Mouse (Mus musculus) thymus, postnatal 25 days (tissue): ENCODE data around the gene Cdk4.

Experiments used
- DNase-seq: peaks from one replicate; pipeline ENCODE4 v3.0.0; 2022

Gene Cdk4

DNA sequence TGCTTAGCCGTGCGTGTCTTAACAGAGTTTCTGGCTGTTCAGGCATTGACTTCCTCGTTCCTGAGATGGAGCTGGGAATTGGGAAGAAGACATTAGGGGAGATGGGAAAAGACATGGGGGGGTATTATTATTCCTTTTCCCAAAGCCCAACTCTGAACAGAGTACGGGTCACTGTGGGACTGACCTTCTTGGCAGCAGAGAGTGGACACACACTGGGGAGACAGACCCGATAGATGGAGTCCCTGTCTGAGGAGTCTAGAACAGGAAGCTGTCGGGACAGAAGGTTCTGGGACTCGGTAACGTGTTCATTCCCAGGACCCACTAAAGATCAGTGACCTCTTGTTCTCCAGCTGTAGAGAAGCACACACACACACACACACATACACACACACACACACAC is 12.3 kb downstream of the Cdk4 start:
- no peak for DNase-seq

- DNase-seq: peak; percentile 72
Measured at GRCm38 (mm10) chr10:127076082-127076481, 12.7 kb downstream of the Cdk4 start.

- DNase-seq: no peak
Measured at GRCm38 (mm10) chr10:127077515-127077914, 14.2 kb downstream of the Cdk4 start.

GRCm38 (mm10) chr10:127078001-127078676 is 14.8 kb downstream of the Cdk4 start:
- no peak for DNase-seq

DNA sequence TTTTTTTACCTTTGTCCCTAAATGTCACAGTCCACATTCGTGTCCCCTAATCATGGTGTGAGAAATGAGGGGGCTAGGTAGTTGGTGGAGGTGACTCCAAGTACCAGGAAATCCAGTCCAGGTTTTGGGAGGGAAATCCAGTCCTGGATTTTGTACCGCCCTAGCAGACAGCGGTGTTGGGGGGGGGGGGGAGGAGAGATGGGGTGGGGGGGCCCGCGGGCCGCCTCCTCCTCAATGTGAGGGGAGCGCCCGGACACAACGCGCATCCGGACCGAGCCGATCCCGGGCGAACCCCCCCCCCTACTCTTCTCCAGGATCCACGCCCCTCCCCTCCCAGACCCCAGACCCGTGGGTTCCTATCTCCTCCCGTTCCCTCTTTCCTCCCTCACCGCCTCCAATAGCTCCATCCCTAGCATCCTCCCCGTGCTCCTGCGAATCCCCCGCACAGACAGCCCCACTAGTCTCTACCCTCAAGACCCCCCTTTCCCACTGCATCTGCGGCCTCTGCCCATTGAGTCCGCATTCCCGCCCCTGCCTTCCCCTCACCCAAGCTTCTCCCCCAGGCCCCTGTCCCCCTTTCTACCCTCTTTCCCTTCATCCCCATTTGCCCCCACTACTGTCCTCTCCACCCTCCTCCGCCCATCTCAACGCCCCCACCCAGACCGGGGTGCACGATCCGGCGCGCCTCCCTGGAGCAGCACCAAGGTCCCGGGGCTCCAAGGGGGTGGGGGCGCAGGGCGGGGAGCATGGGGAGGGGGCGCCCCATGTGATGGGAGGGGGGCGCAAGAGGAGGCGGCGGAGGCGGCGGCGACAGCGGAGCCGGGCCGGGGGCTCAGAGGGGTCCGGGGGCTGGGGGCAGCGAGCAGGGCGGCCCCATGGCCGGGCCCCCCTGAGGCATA is 15.6 kb downstream of the Cdk4 start:
- no peak for DNase-seq

DNA sequence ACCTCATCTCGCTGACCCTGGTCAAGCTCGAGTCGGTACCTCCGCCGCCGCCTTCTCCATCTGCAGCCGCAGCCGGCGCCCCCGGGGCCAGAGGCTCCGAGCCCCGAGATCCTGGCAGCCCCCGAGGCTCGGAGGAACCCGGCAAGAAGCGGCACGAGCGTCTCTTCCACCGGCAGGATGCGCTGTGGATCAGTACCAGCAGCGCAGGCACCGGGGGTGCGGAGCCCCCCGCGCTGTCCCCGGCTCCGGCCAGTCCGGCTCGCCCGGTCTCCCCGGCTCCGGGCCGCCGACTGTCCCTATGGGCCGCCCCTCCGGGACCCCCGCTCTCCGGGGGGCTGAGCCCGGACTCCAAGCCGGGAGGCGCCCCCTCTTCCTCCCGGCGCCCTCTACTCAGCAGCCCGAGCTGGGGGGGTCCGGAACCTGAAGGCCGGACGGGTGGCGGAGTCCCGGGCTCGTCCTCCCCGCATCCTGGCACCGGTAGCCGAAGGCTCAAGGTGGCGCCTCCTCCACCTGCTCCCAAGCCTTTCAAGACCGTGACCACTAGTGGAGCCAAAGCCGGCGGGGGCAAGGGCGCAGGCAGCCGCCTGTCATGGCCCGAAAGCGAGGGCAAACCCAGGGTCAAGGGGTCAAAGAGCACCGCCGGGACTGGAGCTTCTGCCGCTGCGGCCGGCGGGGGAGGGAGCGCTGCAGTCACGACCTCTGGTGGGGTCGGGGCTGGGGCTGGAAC is 16.5 kb downstream of the Cdk4 start:
- DNase-seq: no peak

GRCm38 (mm10) chr10:127080901-127081780 is 17.8 kb downstream of the Cdk4 start:
- DNase-seq: no peak

GRCm38 (mm10) chr10:127081996-127082620 is 18.8 kb downstream of the Cdk4 start:
- no peak for DNase-seq

GRCm38 (mm10) chr10:127083292-127083914 is 20.1 kb downstream of the Cdk4 start:
- DNase-seq: no peak

DNA sequence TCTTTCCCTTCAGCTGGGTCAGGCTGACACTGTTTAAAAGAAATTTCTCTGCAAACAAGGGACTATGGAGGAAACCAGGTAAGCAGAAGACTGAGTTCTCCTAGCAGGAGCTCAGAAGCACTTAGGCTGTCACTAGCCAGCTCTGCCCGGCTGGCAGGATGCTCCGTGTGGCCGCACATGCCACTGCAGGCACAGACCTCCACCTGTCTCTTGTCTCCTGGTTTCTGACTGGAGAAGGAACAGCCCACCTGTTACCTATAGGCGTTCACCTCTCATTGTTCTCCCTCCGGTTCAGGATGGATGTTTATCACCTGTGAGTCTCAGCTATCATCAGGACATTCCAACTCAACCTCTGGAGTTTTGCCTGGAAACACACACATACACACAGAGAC is 20.6 kb downstream of the Cdk4 start:
- DNase-seq: no peak

GRCm38 (mm10) chr10:127085052-127085451 is 21.7 kb downstream of the Cdk4 start:
- no peak for DNase-seq

DNA sequence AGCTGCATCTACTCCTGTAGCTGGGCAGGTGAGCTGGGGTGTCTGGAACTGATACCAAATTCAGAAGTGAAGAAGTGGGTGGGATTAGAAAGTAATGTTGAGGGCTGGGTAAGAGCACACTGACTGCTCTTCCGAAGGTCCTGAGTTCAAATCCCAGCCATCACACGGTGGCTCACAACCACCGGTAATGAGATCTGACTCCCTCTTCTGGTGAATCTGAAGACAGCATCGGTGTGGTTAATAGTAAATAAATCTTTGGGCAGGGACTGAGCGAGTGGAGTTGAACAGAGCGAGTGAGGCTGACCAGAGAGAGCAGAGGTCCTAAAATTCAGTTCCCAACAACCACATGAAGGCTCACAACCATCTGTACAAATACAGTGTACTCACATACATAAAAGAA is 22.3 kb downstream of the Cdk4 start:
- DNase-seq: no peak

DNA sequence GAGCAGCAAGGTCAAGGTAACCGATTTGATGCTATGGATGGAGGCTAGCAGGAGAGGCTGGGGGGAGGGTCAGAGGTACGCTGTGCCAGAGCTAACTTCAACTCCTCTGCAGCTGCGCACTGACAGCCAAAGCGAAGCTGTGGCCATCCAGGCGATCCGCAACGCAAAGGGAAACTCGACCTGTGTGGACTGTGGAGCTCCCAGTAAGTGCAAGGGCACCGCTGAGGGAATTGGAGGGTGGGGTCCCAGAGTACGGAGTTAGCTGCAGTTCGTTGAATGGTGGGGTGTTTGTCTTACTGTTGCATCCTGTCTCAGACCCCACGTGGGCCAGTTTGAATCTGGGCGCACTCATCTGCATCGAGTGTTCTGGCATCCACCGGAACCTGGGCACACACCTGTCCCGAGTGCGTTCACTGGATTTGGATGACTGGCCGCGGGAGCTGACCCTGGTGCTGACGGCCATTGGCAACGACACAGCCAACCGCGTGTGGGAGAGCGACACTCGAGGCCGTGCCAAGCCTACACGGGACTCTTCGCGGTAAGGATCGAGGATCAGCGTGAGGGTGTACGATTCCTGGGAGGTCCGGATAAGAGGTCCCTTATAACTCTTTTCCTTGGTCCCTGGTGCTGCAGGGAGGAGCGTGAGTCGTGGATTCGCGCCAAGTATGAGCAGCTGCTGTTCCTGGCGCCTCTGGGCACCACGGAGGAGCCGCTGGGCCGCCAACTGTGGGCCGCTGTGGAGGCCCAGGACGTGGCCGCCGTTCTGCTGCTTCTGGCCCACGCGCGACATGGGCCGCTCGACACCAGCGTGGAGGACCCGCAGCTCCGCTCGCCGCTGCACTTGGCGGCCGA is 27.5 kb downstream of the Cdk4 start:
- no peak for DNase-seq

- no peak for DNase-seq
Measured at GRCm38 (mm10) chr10:127091507-127092396, 28.4 kb downstream of the Cdk4 start.

- DNase-seq: no peak
Measured at GRCm38 (mm10) chr10:127092742-127093141, 29.4 kb downstream of the Cdk4 start.

- no peak for DNase-seq
Measured at GRCm38 (mm10) chr10:127094382-127094802, 31.1 kb downstream of the Cdk4 start.

DNA sequence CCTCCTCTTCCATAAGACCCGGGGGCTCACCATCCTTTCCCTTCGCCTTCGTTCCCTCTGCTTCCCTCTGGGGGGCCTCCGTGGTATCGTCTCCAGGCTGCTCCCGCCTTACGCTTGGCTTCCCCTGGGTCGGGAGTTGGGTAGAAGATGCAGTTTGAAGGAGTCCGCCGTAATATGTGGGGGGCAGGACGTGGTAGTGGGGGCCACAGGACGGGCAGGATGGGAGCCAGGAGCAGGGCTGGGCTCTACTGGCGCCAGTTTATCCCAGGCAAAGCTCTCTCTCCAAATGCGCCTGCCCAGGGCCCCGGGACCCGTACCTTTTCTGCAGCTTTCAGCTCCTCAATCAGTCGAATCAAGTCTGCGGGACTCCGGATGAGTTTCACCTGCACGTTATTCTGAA is 35.2 kb downstream of the Cdk4 start:
- DNase-seq: no peak

DNA sequence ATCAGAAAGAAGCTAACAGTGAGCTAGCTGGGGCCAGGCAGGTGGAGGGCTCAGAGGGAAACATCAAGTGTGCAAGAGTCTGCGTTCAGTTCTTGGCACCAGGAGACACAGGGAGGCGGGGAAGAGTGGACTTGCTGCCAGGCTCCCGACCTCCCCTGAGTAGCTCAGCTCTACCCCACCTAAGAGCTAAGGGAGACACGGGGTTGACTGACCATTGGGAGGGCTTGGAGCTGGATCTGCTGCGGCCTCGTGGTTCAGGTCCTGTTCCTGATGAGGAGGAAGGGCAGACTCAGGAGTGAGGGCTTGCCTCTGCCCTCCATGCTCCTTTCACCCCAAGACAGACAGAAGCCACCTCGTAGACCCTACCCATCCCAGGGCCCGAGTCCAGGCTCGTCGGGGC is 35.9 kb downstream of the Cdk4 start:
- no peak for DNase-seq

DNA sequence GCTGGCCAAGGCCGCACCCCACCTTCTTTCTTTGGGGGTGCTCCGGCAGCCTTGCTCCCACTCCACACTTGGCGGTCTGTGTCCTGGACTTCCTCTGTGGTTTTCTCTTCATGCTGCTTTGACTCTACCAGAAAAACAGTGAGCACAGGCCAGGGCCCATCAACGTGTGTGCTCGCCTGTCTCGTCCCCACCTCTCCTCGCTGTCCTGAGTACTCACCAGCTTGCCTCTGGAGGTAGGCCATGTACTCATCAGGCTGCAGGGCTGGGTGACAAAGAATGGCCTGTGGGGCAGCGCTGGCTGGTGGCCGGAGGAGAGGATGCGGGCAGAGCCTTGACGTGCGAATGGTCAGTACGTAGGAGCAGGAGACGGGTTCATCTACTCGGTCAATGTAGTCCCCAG is 36.5 kb downstream of the Cdk4 start:
- no peak for DNase-seq

- no peak for DNase-seq
Measured at GRCm38 (mm10) chr10:127100414-127100813, 37.1 kb downstream of the Cdk4 start.
